Mouse (Mus musculus): Measurements from ENCODE around the gene Tbc1d16. TPM values are rescaled to one million over a fixed set of nuclear protein-coding genes. Genes with fewer than 3 reads are reported as not detected.

Gene Tbc1d16
- polyA plus RNA-seq, 1 experiment, result 99.3 TPM

DNA sequence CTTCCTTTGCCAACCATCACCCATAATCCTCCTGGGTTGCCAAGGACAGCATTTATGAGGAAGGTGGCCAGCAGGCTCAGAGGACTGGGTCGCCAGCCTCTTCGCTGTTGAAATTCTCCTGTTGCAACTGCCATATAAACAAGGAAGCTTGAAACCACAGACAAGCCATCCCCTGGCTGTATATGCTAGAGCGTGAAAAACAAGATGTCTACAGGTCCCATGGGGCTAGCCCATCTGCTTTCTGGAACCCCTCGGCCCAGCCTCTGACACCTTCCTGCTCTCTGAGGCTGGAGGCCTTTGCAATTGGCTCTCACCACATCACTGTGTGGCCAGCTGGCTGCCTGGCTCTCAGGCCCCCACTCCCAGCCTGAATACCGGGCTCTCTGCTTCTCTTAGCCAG lies 105.9 kb downstream of the Tbc1d16 start:
- TF ChIP-seq CTCF (IDR thresholded peaks at IDR 0.05; ENCODE audit: borderline replicate concordance, extremely low read depth, insufficient read depth, insufficient read length) (no peak), POLR2A (IDR thresholded peaks at IDR 0.05; ENCODE audit: borderline replicate concordance, extremely low read depth, insufficient read depth, insufficient read length, poor library complexity, severe bottlenecking) (no peak)
- no peak for DNase-seq (ENCODE audit: low read depth)

- peak; percentile 67 for DNase-seq (ENCODE audit: low read depth)
- no peak for TF ChIP-seq CTCF (IDR thresholded peaks at IDR 0.05; ENCODE audit: borderline replicate concordance, extremely low read depth, insufficient read depth, insufficient read length)
- TF ChIP-seq POLR2A (IDR thresholded peaks at IDR 0.05; ENCODE audit: borderline replicate concordance, extremely low read depth, insufficient read depth, insufficient read length, poor library complexity, severe bottlenecking), result no peak
Observed at GRCm38 (mm10) chr11:119118905-119119304, 109.4 kb downstream of the Tbc1d16 start.

- TF ChIP-seq CTCF (IDR thresholded peaks at IDR 0.05; ENCODE audit: borderline replicate concordance, extremely low read depth, insufficient read depth, insufficient read length) (no peak), POLR2A (IDR thresholded peaks at IDR 0.05; ENCODE audit: borderline replicate concordance, extremely low read depth, insufficient read depth, insufficient read length, poor library complexity, severe bottlenecking) (no peak)
Observed at GRCm38 (mm10) chr11:119117945-119118344, 110.4 kb downstream of the Tbc1d16 start.

GRCm38 (mm10) chr11:119116992-119117391 lies 111.3 kb downstream of the Tbc1d16 start:
- no peak for DNase-seq (ENCODE audit: low read depth)
- TF ChIP-seq POLR2A (IDR thresholded peaks at IDR 0.05; ENCODE audit: borderline replicate concordance, extremely low read depth, insufficient read depth, insufficient read length, poor library complexity, severe bottlenecking) (no peak), CTCF (IDR thresholded peaks at IDR 0.05; ENCODE audit: borderline replicate concordance, extremely low read depth, insufficient read depth, insufficient read length) (no peak)

More at GRCm38 (mm10) chr11:119117945-119118344, 110.4 kb downstream of the Tbc1d16 start:
- DNase-seq (ENCODE audit: low read depth), result no peak

DNA sequence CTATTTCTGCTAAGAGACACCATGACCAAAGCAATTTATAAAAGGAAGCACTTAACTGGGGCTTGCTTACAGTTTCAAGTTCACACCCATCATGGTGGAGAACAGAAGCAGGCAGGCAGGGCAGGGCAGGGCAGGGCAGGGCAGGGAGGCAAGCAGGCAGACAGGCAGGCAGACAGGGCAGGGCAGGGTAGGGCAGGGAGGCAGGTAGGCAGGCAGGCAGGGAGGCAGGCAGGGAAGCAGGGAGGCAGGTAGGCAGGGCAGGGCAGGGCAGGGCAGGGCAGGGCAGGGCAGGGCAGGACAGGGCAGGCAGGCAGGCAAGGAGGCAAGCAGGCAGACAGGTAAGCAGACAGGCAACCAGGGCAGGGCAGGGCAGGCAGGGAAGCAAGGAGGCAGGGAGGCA lies 115.6 kb downstream of the Tbc1d16 start:
- TF ChIP-seq CTCF (IDR thresholded peaks at IDR 0.05; ENCODE audit: borderline replicate concordance, extremely low read depth, insufficient read depth, insufficient read length), result no peak
- no peak for TF ChIP-seq POLR2A (IDR thresholded peaks at IDR 0.05; ENCODE audit: borderline replicate concordance, extremely low read depth, insufficient read depth, insufficient read length, poor library complexity, severe bottlenecking)
- no peak for DNase-seq (ENCODE audit: low read depth)

DNA sequence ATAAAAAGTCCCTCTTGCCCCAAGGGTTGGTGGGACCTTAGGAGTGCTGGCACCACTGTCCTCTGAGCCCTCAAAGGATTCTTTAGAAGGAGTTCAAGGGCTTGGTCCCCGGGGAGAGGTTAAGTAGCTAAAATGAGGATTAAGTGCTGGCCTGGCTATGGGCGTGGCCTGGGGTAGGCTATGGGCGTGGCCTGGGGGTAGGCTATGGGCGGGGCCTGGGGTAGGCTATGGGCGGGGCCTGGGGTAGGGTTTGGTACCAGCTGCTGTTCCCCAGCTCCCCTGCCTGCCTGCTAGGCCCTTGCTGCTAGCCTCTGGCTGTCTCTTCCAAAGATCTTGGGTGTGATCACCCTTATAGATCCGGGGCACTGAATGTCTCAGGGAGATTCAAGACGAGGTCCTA lies 117.0 kb downstream of the Tbc1d16 start:
- TF ChIP-seq CTCF (IDR thresholded peaks at IDR 0.05; ENCODE audit: borderline replicate concordance, extremely low read depth, insufficient read depth, insufficient read length), result no peak
- TF ChIP-seq POLR2A (IDR thresholded peaks at IDR 0.05; ENCODE audit: borderline replicate concordance, extremely low read depth, insufficient read depth, insufficient read length, poor library complexity, severe bottlenecking), result no peak
- DNase-seq (ENCODE audit: low read depth), result no peak

DNA sequence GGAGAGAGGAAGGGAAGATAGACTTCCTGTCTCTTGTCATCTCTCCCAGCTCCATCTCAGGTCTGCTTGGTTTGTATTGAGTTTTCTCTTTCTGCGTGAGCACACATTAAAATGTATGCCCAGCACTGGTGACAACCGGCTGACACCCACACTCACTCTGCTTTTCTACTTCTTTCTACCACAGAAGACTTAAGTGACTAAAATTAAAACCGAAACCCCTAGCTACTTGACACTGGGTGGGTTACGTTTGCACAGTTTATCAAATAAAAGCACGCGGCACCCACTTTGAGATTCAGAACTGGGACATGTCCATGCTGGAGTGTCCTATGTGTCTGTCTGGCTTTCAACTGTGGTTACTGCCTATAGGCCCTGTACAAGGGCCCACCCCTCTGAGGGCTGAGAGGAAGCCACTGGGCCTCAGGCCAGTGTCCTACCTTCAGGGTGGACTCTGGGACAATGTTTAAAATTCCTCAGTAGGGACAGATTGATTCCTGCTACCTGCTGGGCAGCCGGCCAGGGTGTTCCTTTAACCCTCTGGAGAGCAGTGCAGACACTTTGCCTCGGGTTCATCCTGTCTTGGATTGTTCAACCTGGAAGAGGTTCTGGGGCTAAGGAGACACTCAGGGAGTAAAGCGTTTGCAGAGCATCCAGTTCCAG lies 118.8 kb downstream of the Tbc1d16 start:
- TF ChIP-seq CTCF (IDR thresholded peaks at IDR 0.05; ENCODE audit: borderline replicate concordance, extremely low read depth, insufficient read depth, insufficient read length) (no peak), POLR2A (IDR thresholded peaks at IDR 0.05; ENCODE audit: borderline replicate concordance, extremely low read depth, insufficient read depth, insufficient read length, poor library complexity, severe bottlenecking) (no peak)
- no peak for DNase-seq (ENCODE audit: low read depth)

DNA sequence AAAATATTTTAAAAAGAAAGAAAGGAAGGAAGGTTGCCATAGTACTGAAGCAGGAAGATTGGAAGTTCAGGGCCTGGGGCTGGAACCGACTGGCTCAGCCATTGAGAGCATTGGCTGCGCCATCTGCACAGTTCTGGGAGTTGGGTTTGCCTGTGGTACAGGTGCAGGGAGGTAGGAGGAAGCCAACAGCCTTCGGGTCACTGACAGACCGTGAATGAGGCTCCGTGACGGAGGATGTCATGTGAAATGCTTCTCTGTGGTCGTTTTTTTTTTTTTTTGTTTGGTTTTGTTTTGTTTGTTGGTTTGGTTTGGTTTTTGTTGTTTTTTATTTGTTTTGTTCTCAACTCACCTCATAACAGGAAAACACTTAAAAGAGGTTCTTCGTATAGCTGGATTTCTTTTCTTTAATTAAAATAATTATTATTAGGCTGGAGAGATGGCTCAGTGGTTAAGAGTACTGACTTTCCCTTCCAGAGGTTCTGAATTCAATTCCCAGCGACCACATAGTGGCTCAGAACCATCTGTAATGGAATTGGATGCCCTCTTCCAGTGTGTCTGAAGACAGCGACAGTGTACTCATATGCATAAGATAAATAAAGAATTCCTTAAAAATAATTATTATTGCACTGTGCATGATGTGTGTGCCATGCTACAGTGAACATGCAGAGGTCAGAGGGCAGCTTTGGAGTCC lies 119.6 kb downstream of the Tbc1d16 start:
- DNase-seq (ENCODE audit: low read depth), result no peak
- no peak for TF ChIP-seq POLR2A (IDR thresholded peaks at IDR 0.05; ENCODE audit: borderline replicate concordance, extremely low read depth, insufficient read depth, insufficient read length, poor library complexity, severe bottlenecking)
- TF ChIP-seq CTCF (IDR thresholded peaks at IDR 0.05; ENCODE audit: borderline replicate concordance, extremely low read depth, insufficient read depth, insufficient read length), result no peak

DNA sequence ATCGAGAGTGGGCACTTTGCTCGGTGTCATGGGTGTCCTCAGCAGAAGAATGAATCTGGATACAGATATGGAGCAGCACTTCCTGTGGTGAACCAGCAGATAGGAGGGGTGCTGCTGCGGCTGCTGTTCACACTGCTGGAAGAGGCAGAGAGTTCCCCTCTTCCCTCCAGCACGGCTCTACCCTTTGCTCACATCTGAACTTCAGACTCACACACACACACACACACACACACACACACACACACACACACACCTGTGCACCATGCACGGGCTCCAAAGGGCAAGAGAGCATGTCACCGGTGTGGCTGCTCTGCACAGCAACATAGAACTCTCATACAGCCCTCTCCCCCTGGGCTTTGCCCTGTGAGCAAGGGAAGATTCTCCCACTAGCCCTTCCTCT lies 122.0 kb downstream of the Tbc1d16 start:
- no peak for DNase-seq (ENCODE audit: low read depth)
- TF ChIP-seq POLR2A (IDR thresholded peaks at IDR 0.05; ENCODE audit: borderline replicate concordance, extremely low read depth, insufficient read depth, insufficient read length, poor library complexity, severe bottlenecking) (no peak), CTCF (IDR thresholded peaks at IDR 0.05; ENCODE audit: borderline replicate concordance, extremely low read depth, insufficient read depth, insufficient read length) (no peak)

- TF ChIP-seq CTCF (IDR thresholded peaks at IDR 0.05; ENCODE audit: borderline replicate concordance, extremely low read depth, insufficient read depth, insufficient read length), result no peak
- TF ChIP-seq POLR2A (IDR thresholded peaks at IDR 0.05; ENCODE audit: borderline replicate concordance, extremely low read depth, insufficient read depth, insufficient read length, poor library complexity, severe bottlenecking), result no peak
- DNase-seq (ENCODE audit: low read depth), result no peak
Observed at GRCm38 (mm10) chr11:119105748-119106147, 122.6 kb downstream of the Tbc1d16 start.

- DNase-seq (ENCODE audit: low read depth), result no peak
- TF ChIP-seq POLR2A (IDR thresholded peaks at IDR 0.05; ENCODE audit: borderline replicate concordance, extremely low read depth, insufficient read depth, insufficient read length, poor library complexity, severe bottlenecking), result no peak
- no peak for TF ChIP-seq CTCF (IDR thresholded peaks at IDR 0.05; ENCODE audit: borderline replicate concordance, extremely low read depth, insufficient read depth, insufficient read length)
Observed at GRCm38 (mm10) chr11:119105071-119105609, 123.2 kb downstream of the Tbc1d16 start.
